Mouse (Mus musculus) mature B cell (primary cell): ENCODE measurements around the gene Capzb.

Experiments used
- in situ Hi-C: fragments of 300-500 bp; cut with MboI; formaldehyde crosslinking; loops from 2 replicates; pipeline ENCODE4 v1.14.3; 2019

The Capzb gene

DNA sequence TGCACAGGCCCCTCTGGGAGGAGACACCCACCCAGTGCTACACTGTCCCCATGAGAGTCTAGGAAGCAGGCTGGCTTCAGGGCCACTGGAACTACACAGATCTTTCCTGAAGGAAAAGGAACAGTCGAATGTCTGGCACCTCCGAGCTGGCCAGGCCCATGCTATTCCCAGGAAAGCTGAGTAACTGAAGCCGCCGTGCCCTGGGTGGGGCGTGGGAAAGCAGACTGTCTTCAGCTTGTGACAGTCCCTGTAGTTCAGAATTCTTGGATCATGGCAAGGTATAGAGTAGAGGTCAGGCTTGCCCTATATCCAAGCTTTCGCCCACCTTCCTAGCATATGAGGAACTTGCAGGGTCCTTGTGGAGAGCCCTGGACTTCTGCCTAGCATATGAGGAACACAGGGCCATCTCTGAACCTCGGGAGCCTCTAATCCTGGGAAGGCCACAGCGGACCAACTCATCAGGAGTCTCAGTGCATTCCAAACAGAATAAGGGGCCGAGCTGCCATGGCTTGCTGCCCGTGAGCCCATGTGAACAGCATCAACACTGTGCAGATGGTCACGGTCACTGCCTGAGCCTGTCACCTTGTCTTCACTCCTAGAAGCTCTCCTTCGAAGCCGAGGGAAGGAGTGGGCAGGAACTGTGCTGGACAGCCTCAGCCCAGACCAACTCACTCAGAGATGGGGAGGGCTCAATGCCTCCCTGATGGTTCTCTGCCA lies 73.2 kb downstream of the Capzb start:
- in situ Hi-C loops: no loop called here

DNA sequence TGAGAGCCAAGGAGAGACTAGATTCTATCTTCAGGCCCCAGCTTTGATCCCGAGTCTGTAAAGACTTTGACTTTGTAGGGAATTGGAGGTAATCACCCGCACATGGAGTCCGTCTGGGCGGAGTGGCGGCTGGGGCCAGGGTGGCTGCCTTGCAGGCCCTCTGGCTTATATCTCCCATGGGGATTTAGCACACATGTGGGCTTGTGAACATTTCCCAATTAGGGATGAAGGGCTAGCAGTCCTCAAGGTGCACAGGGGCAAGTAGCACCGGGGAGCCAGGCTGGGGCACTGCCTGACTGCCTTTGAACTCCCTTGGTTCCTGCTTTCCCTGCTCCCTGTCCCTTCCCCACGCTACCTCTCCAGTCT lies 73.8 kb downstream of the Capzb start:
- in situ Hi-C loops: no loop called here

DNA sequence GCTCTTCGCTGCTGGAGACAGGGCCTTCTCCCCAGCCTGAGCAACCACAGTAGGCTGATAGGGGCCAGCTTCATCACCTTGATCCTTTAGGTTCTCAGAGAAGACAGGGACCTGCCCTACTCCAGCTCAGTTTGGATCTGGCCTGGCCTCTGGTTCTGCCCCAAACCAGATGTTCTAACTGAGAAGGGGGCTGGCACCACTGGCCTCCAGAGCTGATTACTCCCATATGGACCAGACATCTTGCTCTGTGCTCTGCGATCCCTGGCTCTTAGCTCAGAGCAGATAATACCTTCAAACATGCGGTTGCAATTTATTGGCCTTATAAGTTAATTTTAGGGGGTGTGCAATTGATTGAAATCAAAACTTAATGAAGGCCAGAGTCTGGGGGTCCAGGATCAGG lies 74.6 kb downstream of the Capzb start:
- in situ Hi-C loops: no loop called here

DNA sequence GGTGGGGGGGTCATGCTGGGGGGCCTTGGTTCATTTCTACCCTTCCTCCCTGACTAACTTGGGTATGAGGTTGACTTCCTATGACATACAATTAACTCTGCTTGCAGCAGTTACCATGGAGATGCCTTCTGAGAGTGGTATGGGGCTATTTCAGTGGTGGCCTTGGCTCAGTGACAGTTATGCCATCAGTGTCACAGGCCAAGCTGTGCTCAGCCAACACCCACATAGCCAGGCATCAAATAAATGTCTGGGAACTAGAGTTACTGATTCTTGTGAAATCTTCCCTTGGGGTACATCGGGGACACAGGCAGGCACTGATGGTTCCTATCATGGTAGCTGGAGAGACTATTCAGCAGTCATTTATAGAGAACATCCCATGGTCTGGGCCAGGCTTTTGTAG lies 75.5 kb downstream of the Capzb start:
- in situ Hi-C loops: no loop called here

DNA sequence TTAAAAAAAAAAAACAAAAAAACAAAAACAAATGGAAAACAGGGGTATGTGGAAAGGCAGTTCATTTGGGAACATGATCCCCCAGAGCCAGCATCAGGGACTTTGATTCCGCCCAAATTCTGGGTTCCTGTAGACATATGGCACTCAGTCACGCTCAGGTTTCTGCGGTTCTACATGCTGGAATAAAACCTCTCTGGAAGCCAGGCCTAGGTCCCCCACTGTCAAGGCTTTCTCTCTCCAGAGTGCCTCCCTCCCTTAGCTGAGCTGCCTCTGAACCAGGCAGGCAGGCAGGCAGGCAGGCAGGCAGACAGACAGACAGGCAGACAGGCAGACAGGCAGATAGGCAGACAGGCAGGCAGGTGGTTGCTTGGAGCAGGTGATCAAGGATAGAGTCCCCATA lies 77.5 kb downstream of the Capzb start:
- in situ Hi-C loops: no loop called here

DNA sequence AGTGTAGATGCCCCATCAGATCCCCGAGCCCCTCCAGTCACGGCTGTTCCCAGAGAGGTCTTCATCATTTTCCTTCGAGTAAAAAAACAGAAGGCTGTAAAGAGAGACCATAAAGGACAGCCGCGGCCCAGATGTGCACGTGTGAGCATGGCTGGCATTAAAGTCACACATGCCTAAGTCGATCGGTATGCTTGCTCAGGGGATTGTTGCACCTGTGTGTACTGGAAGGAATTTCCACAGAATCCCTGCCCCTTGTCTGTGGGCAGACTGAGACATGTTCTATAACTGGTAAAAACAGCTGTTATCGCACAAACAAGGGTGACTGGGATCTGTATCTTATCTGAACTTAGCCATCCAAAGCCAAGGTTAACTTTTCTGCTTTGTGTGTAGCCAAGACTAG lies 78.9 kb downstream of the Capzb start:
- in situ Hi-C loops: no loop called here

DNA sequence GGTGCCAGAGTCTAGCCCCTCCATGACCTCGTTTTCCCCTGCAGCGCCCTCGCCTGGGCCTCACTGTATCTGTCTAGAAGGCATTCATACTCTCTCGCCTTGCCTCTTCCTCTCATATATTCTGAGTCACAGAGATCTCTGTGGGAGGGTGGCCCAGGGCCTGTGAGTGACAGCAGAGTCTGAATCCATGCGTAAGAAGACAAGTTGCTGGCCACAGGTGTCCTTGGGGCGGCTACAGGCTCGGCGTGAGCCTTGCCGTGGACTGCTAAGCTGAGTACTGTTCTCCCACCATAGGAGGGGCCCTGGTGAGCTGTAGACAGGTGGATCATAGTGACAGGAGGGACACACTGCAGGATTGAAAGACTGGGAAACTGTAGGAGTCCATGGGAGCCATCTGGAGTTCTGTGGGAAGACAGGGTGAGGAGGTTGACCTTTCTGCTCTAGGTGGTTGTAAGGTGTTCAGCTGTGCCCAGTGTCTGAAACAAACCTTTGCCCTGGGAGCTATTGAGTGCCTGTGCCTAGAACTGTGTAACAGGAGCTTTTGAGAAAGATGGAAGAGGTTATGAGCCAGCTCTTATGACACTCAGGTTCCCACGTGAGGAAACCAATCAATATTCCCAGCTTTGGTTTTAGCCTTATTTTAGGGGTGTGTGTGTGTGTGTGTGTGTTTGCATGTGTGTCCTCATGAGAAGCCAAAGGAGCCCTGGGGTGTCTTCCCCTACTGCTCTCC lies 80.4 kb downstream of the Capzb start:
- in situ Hi-C loops: no loop called here

DNA sequence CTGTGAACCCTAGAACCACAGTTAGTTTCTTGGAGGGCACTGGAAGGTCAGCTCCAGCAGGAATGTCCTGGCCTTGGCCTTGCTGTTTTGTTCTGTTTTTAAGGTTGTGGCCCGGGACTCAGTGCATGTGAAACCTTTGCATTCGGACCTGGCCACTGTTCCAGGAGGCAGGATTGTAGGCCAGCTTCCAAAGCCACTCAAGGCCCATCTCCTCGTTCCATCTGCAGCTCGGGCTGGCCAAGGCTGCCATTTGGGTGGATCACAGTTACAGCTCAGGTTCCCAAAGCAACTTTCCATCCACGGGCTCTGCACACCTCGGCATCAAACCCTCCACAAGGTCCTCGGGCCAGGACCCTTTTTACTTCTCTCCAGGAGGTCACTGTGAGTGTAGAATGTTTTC lies 81.9 kb downstream of the Capzb start:
- in situ Hi-C loops: no loop called here

DNA sequence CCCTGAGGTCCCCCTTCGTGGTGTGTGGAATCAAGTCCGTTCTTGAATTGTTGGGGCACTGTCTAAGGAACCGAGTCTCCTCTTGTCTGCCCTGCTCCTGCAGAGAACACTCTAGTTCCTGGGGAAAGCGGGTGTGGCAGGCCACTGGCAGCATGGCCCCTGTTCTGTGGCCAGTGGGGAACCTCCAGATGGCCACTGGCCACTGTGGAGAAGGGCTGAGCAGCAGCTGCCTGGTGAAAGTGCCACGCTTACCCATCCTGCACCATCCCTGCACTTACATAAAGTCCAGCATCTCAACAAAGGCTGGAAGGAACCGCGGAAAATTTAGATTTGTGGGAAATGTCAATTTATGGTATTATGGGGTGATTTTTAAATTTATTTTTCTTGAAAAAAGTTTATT lies 83.7 kb downstream of the Capzb start:
- in situ Hi-C loops: no loop called here

DNA sequence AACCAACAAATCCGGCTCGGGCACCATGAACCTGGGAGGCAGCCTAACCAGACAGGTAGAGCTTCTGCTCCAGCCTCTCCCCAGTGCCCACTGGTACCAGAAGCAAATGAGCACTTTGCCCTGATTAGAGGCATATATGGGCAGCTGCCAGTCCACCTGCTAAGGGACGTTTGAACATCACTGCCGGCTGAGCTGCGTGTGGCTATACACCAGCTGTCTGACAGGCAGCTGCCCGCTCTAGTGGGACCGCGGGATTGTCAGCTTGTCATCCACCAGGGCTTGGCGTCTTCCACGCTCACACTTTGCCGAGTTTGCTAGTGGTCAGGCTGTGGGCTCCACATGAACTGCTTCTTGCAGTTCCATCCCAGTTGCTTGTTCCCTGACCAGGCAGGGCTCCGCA lies 87.8 kb downstream of the Capzb start:
- in situ Hi-C loops: no loop called here

DNA sequence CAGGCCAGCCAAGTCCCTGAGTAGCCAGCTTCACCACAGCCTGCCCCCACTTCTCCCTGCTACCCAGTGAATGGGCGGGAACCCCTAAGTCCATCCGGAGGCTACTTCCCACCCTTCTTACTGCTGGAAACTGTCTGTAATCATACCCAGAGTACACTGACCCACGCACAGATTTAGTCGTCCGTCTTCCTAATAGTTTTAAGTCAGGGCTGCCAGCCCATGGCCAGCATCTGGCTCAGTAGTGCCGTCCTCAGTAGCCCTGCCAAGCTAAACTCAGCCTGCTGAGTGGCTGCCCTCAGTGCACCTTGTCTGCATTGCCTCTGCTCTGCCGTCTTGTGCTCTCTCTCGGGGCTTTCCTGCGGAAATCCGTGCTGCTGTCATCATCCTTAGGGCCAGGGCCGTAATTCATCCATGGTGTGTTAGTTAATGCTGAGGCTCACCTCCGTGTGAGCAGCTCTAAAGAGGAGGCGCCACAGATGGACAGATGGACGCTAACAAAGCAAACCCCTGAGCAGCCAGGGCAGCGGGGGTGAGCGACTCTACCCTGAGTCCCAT lies 89.2 kb downstream of the Capzb start:
- in situ Hi-C loops: no loop called here

DNA sequence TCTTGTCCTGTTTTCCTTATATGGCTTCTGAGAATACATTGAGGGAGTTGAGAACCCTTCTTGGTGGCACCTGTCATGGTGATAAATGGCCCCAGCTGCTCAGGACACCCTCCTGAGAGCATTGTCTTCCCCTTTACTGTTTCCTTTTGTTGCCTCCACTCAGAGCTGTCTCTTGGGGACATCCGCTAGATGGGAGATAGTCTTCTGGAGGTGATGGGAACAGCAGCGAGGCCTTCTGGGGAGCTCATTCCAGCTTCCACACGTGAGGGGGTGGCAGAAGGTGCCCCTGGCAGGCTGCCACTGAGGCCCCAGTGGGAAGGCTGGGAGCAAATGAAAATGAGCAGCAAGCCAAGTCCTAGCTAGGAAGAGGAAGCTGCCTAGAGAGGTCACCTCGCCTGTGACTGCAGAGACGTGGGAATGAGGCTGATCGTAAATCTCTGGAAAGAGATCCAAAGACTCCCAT lies 90.3 kb downstream of the Capzb start:
- in situ Hi-C loops: no loop called here

DNA sequence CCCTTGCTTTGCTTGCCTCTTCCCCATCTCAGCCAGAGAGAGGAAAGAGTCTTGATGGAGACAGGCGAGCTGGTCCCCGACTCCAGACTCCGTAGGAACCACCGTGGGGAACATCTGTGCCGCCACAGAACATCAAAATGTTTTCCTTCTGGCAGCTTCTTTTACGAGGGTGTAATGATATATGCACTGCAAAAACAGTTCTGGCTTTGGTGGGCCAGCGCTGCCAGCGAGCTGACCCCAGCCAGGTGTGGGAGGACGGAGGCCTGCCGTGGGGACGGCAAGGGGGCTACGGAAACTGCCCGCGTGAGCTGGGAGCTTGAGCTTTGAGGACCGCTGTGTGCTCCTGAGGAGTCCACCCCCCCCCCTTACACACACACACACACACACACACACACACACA lies 92.2 kb downstream of the Capzb start:
- in situ Hi-C loops: no loop called here

DNA sequence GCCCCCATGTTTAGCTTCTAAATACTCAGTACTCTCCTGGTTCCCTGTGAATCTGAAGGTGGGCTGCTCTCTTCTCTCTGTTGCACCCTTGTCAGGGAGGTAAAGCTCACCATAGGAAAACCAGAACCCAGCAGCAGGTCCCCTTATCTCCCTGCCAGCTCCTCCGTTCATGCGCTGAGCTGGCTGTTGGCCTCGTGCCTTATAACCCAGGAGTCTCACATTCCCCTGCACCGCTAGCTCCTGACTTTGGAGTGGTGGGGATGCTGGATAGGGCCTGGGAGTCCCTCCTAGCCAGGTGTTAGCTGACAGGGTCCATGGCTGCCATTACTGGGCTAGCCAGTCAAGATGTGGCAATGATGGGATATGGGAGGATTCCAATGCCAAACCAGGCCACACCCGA lies 93.5 kb downstream of the Capzb start:
- in situ Hi-C loops: no loop called here

DNA sequence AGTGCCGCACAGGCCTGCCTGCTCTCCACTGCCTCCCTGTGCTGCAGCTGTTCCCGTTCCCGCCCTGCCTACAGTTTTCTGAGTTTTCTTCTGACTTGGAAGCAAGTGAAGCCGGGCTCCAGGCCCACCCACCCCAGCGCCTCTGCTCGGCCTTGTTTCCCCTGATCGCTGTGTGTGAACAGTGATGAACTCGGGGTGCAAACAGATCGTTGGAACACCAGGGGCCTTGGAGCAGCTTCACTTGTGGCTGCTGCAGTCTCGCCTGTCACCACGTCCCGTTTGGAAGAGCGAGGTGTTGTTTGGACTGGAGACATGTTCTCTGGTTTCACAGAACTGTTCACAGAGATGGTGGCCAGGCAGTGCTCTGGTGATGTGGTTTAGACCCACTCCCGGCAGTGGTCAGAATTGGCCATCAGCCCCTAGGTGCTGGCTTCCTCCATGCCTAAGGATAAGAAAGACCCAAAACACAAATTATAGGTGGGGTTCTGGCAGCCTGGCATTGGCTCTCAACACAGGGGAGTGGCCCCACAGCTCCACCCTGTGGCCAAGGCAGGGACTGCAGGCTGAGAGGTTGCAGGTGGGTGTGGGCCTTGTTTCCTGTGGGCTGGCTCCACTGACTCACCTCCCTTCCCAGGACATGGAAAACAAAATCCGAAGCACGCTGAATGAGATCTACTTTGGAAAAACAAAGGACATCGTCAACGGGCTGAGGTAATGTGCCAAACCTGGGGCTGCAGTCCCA lies 94.6 kb downstream of the Capzb start:
- in situ Hi-C loops: no loop called here

DNA sequence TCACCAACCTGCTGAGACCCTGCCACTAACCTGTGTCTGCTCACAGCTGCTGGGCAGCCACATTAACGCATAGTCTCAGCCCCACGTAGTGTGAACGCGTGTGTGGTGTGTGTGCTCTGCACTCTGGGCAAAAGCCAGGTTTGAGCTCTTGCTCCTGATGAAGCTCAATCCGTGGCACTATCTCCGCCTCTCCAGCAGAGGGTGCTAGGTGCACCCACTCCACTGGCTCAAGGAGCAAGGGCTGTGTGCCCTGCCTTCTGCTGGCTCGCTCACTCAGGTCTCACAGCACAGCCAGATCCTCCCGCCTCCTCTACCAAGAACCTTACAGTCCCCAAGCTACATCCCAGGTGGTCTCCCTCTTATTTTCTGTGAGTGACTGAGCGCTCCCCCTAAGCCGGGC lies 96.3 kb downstream of the Capzb start:
- in situ Hi-C loops: no loop called here

DNA sequence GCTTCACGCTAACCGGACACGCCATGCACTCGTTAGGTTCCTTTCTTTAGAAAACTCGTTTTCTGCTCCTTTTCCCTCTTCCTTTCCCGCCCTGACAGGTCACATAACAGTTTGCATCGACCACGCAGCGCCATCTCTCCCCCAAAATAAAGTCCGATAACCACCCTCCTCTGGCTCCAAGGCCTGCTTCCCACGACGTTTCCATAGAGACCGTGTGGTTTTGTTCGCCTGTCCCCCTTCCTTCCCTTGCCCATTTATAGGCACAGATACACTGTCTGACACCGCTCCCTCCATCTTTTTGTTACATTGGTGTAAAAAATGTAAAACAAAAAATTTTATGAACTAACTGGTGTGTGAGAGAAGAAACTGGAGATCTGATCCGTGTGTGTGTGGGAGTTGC lies 98.4 kb downstream of the Capzb start:
- in situ Hi-C loops: no loop called here

DNA sequence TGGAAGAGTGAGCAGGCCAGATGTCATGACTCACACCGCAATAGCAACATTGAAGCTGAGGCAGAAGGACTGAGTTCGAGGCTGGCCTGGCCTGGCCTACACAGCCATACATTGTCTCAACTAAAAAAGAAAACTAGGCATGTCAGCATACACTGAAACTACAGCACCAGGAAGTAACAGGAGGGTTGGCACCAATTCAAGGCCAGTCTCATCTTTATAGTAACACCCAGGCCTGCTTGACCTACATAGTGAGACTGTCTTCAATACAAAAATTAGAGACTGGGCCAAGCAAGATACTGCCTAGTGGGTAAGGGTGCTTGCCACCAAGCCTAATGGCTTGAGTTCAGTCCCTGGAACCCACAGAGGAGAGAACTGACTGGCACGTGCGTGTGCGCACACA lies 99.3 kb downstream of the Capzb start:
- in situ Hi-C loops: no loop called here

DNA sequence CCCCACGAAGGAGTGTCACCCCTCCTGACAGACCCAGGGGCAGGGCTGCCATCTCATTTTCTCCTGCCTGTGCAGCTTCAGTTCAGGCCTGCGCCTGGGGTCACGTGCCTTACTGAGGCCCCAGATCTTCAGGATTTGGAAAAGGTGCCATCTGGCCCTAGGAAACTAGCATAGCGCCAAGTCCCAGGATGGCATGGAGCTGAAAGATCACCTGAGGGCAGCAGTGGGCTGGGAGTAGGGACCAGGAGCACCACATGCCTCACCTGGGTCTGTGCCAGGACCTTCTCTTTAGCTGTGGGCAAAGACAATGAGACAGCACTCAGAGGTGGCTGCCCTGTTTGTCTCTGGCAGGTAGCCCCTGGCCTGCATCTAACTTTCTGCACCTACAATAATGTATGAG lies 104.9 kb downstream of the Capzb start:
- in situ Hi-C loops: no loop called here

DNA sequence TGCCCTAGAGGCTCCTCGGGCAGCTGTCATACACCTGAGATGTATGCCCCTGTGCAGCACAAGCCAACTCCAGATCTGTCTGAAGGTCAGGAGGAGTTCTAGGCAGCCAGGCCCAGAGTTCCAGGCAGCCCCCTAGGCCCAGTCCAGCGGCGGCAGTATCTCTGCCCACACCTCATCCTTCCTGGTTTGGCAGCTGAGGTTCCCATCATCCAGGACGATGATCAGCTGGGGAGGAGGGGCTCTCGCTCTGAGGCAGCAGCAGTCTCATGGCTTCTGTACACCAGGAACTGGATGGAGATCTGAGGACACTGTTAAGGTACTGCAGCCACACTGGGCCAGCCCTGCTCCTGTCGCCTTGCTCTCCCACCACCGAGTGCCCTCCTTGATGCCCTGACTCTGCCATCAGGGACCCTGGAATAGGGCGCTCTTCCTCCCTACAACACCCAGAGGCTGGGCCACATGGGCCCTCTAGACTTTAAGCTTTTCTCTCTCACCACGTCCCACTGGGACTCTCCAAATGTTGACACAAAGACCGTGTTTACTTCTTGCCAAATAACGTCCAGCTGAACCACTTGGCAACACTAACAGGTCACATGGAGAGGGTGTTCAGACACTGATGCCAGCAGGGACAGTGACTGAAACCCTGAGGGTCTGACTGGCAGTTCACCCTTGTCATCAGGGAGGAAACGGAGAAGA lies 106.1 kb downstream of the Capzb start:
- in situ Hi-C loops: no loop called here

DNA sequence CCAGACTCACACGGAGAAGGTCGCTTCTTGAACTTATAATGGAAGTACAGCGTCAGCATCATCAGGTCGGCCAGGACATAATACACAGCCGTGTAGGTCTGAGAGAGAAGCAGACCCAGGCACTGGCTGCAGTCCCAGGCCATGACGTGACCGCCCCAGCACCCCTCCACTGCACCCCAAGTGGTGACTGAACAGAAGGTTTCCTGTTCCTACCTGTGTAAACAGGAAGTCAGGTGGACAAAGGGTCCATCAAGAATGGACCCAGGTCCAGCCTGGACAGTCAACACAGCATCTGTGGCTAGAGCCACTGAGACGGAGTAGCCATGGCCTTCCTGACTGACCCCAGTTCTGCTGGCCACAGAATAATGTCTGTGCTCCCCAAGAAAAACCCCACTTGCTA lies 109.1 kb downstream of the Capzb start:
- in situ Hi-C loops: no loop called here

DNA sequence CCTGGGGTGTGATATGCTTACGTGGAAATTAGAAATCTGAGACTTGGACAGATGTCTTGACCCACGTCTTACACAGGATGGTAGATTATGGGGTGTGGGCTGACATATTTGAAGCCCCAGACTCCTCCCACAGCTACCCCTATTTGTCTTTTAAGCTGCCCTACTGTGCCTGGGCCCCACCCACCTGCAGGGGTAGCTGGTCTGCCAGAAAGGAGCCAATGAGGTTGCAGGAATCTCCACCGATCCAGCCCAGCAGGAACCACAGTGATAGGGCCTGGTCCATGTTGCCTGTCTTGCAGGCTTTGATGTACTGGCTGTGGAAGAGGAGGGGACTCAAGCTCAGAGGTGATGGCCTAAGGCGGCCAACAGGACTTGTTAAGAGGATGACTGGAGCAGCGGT lies 109.5 kb downstream of the Capzb start:
- in situ Hi-C loops: no loop called here
